Mouse (Mus musculus) olfactory bulb, adult 2 months (tissue): Measurements from ENCODE around the gene Pknox2.

Experiments
- CTCF ChIP-seq: fragments of 200-500 bp; IDR thresholded peaks from 2 replicates; pipeline ENCODE4 v1.5.1; 2012; ENCODE audit warnings: low read depth, mild to moderate bottlenecking, low read length, moderate library complexity; ENCODE audit not compliant: insufficient read depth
- POLR2A ChIP-seq: fragments of 200-500 bp; IDR thresholded peaks from 2 replicates; pipeline ENCODE4 v1.6.1; 2012; ENCODE audit warnings: mild to moderate bottlenecking, low read depth, low read length, moderate library complexity; ENCODE audit not compliant: insufficient read depth

- TF ChIP-seq CTCF (no peak), POLR2A (no peak)
These were observed 28.8 kb upstream of the Pknox2 start for GRCm38 (mm10) chr9:37176002-37176401.
